Mouse (Mus musculus) small intestine, adult 2 months (tissue): ENCODE measurements at regions not wholly inside any gene's neighbourhood (a gene's known extent, or its start where the extent isn't known, plus 50 kb on each side); places are given as distances from the start of the nearest gene placed in this dataset.

Experiments used
- CTCF ChIP-seq: fragments of 200-500 bp; IDR thresholded peaks from 2 replicates; pipeline ENCODE4 v1.5.1; 2012; ENCODE audit warnings: low read depth, mild to moderate bottlenecking, control low read depth, inconsistent platforms, low read length, moderate library complexity, mixed read lengths; ENCODE audit not compliant: insufficient replicate concordance, insufficient read length; ENCODE audit errors: extremely low read depth
- POLR2A ChIP-seq: fragments of 200-500 bp; IDR thresholded peaks from 2 replicates; pipeline ENCODE4 v1.6.1; 2012; ENCODE audit warnings: low read depth, mild to moderate bottlenecking, control low read depth, inconsistent platforms, low read length, moderate library complexity

DNA sequence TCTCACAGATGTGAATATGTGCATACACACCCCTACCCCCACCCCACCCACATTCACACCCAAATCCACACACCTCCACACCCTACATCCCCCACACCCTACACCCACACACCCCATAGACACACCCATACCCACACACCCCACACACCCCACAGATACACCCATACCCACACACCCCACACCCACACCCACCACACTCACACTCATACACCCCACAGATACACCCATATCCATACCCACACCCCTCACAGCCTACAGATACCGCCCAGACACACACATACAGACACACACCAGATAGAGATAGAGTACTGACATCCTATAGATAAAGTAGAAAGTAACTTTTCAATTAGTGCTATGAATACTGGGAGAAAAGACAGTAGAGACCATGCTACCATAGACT lies 108.6 kb upstream of the Ddhd1 start:
- TF ChIP-seq POLR2A (no peak), CTCF (no peak)
